Mouse (Mus musculus) kidney, adult 2 months (tissue): ENCODE data around the gene Zcchc18.

ENCODE experiments used
- CTCF ChIP-seq: fragments of 200-500 bp; conservative IDR thresholded peaks from 2 replicates; pipeline ENCODE4 v1.5.1; 2011; ENCODE audit warnings: low read depth, mild to moderate bottlenecking, control low read depth, low read length, moderate library complexity, mixed read lengths; ENCODE audit not compliant: insufficient read depth, insufficient read length
- POLR2A ChIP-seq: fragments of 200-500 bp; IDR thresholded peaks from one replicate; pipeline ENCODE4 v1.6.1; 2011; ENCODE audit warnings: low read depth, low read length, control low read depth

DNA sequence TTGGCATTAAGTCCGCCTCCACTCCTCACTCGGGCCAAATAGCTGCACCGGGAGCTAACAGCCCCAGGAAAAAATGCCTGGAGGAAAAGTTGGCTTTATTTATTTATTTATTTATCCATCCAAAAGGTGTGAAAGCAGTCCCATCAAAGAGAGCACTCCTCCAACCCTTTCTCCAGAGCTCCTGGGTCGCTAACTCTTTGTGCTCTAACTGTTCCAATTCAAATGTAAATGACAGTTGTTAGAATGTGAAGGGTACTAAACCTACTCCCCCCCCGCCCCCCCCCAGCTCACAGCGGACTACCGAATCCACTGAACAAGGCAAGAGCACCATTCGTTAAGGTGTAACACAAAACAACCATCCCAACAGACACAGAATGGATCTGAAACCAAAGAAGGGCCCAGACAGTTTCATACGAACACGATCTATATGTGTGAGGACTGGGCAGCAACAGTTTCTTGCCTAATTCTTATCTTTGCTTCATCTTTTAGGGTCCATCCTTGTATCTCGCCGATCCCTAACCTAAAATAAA is 44.6 kb downstream of the Zcchc18 start:
- TF ChIP-seq CTCF (no peak), POLR2A (no peak)
